Mouse (Mus musculus) embryonic facial prominence, embryonic 14.5 days (tissue): ENCODE results near the gene Ccnyl1. TPM values are rescaled to one million over a fixed set of nuclear protein-coding genes. Genes with fewer than 3 reads are reported as not detected.

Source experiments
- ATAC-seq: fragments of 200-750 bp; cut with Nextera tagmentation; 2 replicates; pipeline ENCODE4 v1.8.0; 2017; ENCODE audit warnings: low read depth, moderate number of reproducible peaks, moderate TSS enrichment
- DNase-seq: peaks from one replicate; pipeline ENCODE4 v3.0.0-alpha.2; 2015; ENCODE audit warnings: low spot score
- H3K27ac ChIP-seq: fragments of 300-500 bp; sonication (generic); replicated peaks from 2 replicates; pipeline ENCODE4 v1.5.1; 2014; ENCODE audit warnings: low read depth, mild to moderate bottlenecking, low read length, moderate library complexity
- H3K27me3 ChIP-seq: fragments of 300-500 bp; sonication (generic); replicated peaks from 2 replicates; pipeline ENCODE4 v1.6.1; 2014; ENCODE audit warnings: low read length; ENCODE audit not compliant: control insufficient read depth, insufficient read depth
- H3K36me3 ChIP-seq: fragments of 300-500 bp; sonication (generic); 2 replicates; pipeline ENCODE4 v1.6.1; 2014; ENCODE audit warnings: low read length, mixed read lengths; ENCODE audit not compliant: control insufficient read depth, insufficient read depth
- H3K4me1 ChIP-seq: fragments of 300-500 bp; sonication (generic); 2 replicates; pipeline ENCODE4 v1.6.1; 2014; ENCODE audit warnings: antibody characterized with exemption, low read length; ENCODE audit not compliant: control insufficient read depth, insufficient read depth
- H3K4me2 ChIP-seq: fragments of 300-500 bp; sonication (generic); 2 replicates; pipeline ENCODE4 v1.6.1; 2014; ENCODE audit warnings: low read depth, mild to moderate bottlenecking, low read length, moderate library complexity, mixed read lengths
- H3K4me3 ChIP-seq: fragments of 300-500 bp; sonication (generic); 2 replicates; pipeline ENCODE4 v1.5.1; 2014; ENCODE audit warnings: low read depth, mild to moderate bottlenecking, low read length
- H3K9ac ChIP-seq: fragments of 300-500 bp; sonication (generic); 2 replicates; pipeline ENCODE4 v1.6.1; 2014; ENCODE audit warnings: low read depth, mild to moderate bottlenecking, low read length, moderate library complexity, mixed read lengths
- H3K9me3 ChIP-seq: fragments of 300-500 bp; sonication (generic); 2 replicates; pipeline ENCODE4 v1.6.1; 2016; ENCODE audit warnings: low read length; ENCODE audit not compliant: control insufficient read depth
- WGBS: fragments of 180-500 bp; shearing (Covaris S2); extraction: QIAGEN DNeasy Blood & Tissue Kit; methylation state at CpG from one replicate; pipeline ENCODE4 v1.1.7; 2014; 5-methylcytosine and 5-hydroxymethylcytosine counted together
- polyA plus RNA-seq: library from polyadenylated mRNA; unstranded; fragments of >200 nt; fragmentation: Nextera tagmentation; extraction: Ambion mirVana; gene quantifications from 2 replicates; pipeline ENCODE4 v1.2.1, GENCODE M21; 2014

Ccnyl1 gene
- polyA plus RNA-seq, 1 experiment from 2014 or later: 8.3 TPM

GRCm38 (mm10) chr1:64756640-64757030 is 66.4 kb downstream of the Ccnyl1 start:
- Histone ChIP-seq H3K4me1 (peaks cover 14% of the 10 kb centered on the region), H3K4me2 (peak overlapping the region; percentile 24; the same call in 1 of the 2 replicates), H3K27ac (peak overlapping the region; percentile 67), H3K9ac (no peak overlapping the region), H3K27me3 (no peaks in the 10 kb centered on the region), H3K36me3 (no peaks in the 10 kb centered on the region), H3K4me3 (no peak overlapping the region), H3K9me3 (no peaks in the 10 kb centered on the region)
- WGBS: 44% methylated on average over 10 of the region's 10 CpGs
- peak; percentile 55 for DNase-seq
- ATAC-seq: no peak

GRCm38 (mm10) chr1:64757254-64757653 is 67.0 kb downstream of the Ccnyl1 start:
- Histone ChIP-seq H3K4me3 (no peak overlapping the region), H3K27ac (0 out of 2 replicates have a peak overlapping the region, but pooled peaks have one; percentile 48), H3K4me1 (peaks cover 14% of the 10 kb centered on the region), H3K36me3 (no peaks in the 10 kb centered on the region), H3K9ac (no peak overlapping the region), H3K27me3 (no peaks in the 10 kb centered on the region), H3K4me2 (no peak overlapping the region), H3K9me3 (no peaks in the 10 kb centered on the region)
- 24% methylated on average over 2 of the region's 2 CpGs for WGBS
- ATAC-seq: no peak
- DNase-seq: no peak

- WGBS: 81% methylated on average over 5 of the region's 5 CpGs
- no peak for DNase-seq
- Histone ChIP-seq H3K36me3 (no peaks in the 10 kb centered on the region), H3K4me2 (no peak overlapping the region), H3K4me1 (peaks cover 14% of the 10 kb centered on the region), H3K27ac (no peak overlapping the region), H3K9ac (no peak overlapping the region), H3K27me3 (no peaks in the 10 kb centered on the region), H3K4me3 (no peak overlapping the region), H3K9me3 (no peaks in the 10 kb centered on the region)
- no peak for ATAC-seq
Observed at GRCm38 (mm10) chr1:64757766-64758165, 67.5 kb downstream of the Ccnyl1 start.

GRCm38 (mm10) chr1:64761646-64762045 is 71.4 kb downstream of the Ccnyl1 start:
- no peak for ATAC-seq
- H3K4me2 ChIP-seq: no peak overlapping the region
- WGBS: 65% methylated on average over 4 of the region's 4 CpGs
- DNase-seq: no peak
- H3K4me1 ChIP-seq: peaks cover 8% of the 10 kb centered on the region
- H3K36me3 ChIP-seq: no peaks in the 10 kb centered on the region
- no peak overlapping the region for H3K4me3 ChIP-seq
- no peak overlapping the region for H3K9ac ChIP-seq
- no peaks in the 10 kb centered on the region for H3K9me3 ChIP-seq
- no peak overlapping the region for H3K27ac ChIP-seq
- no peaks in the 10 kb centered on the region for H3K27me3 ChIP-seq

- ATAC-seq (no peak), DNase-seq (no peak)
- Histone ChIP-seq H3K4me2 (no peak overlapping the region), H3K4me1 (no peaks in the 10 kb centered on the region), H3K27ac (no peak overlapping the region), H3K9ac (no peak overlapping the region), H3K36me3 (no peaks in the 10 kb centered on the region), H3K27me3 (no peaks in the 10 kb centered on the region), H3K4me3 (no peak overlapping the region), H3K9me3 (no peaks in the 10 kb centered on the region)
- WGBS: 46% methylated on average over 6 of the region's 6 CpGs
Observed at GRCm38 (mm10) chr1:64770169-64770568, 79.9 kb downstream of the Ccnyl1 start.

GRCm38 (mm10) chr1:64773305-64773704 is 83.0 kb downstream of the Ccnyl1 start:
- H3K36me3 ChIP-seq: no peaks in the 10 kb centered on the region
- H3K9me3 ChIP-seq: no peaks in the 10 kb centered on the region
- no peak overlapping the region for H3K4me3 ChIP-seq
- H3K4me2 ChIP-seq: no peak overlapping the region
- H3K27me3 ChIP-seq: no peaks in the 10 kb centered on the region
- DNase-seq (no peak), ATAC-seq (no peak)
- WGBS: 62% methylated on average over 4 of the region's 4 CpGs
- H3K4me1 ChIP-seq: no peaks in the 10 kb centered on the region
- no peak overlapping the region for H3K9ac ChIP-seq
- no peak overlapping the region for H3K27ac ChIP-seq

Other genes starting within 250 kb of the Ccnyl1 start
- gene Creb1, start 157.8 kb upstream of the Ccnyl1 start, polyA plus RNA-seq: 36.4 and 40.4 TPM in 2 replicates
- 26.4 TPM in 2 replicates for gene Mettl21a, start 73.2 kb upstream of the Ccnyl1 start, polyA plus RNA-seq
- gene Fzd5, start 47.3 kb downstream of the Ccnyl1 start, polyA plus RNA-seq: 2.6 and 2.8 TPM in 2 replicates